Mouse (Mus musculus): Measurements from ENCODE around the gene Gtf2f2. TPM values are rescaled to one million over a fixed set of nuclear protein-coding genes. Genes with fewer than 3 reads are reported as not detected.

The Gtf2f2 gene
- polyA plus RNA-seq, 1 experiment: 30.2 TPM

GRCm38 (mm10) chr14:75900793-75901499, 109.7 kb downstream of the Gtf2f2 start:
- Histone ChIP-seq H3K79me2 (ENCODE audit: control insufficient read depth, insufficient read depth) (no peaks in the 10 kb centered on the region), H3K36me3 (ENCODE audit: control insufficient read depth, insufficient read depth) (peaks cover 18% of the 10 kb centered on the region), H3K79me3 (ENCODE audit: low read depth) (no peaks in the 10 kb centered on the region), H3ac (ENCODE audit: control insufficient read depth, insufficient read length, low read depth) (no peak overlapping the region), H3K4me3 (ENCODE audit: insufficient read depth, poor library complexity, severe bottlenecking) (no peak overlapping the region), H3K27me3 (ENCODE audit: control insufficient read depth, insufficient read depth, insufficient read length) (no peaks in the 10 kb centered on the region)
- TF ChIP-seq FOSL1 (IDR thresholded peaks at IDR 0.05; ENCODE audit: insufficient read depth, low read length, poor library complexity, severe bottlenecking) (no peak), MYOG (IDR thresholded peaks at IDR 0.05; ENCODE audit: control insufficient read depth, extremely low read depth, insufficient read length) (no peak), CEBPB (IDR thresholded peaks at IDR 0.05; ENCODE audit: low read depth) (no peak)

- TF ChIP-seq USF1 (IDR thresholded peaks at IDR 0.05; ENCODE audit: low read depth) (no peak), FOSL1 (IDR thresholded peaks at IDR 0.05; ENCODE audit: insufficient read depth, low read length, poor library complexity, severe bottlenecking) (no peak), MYOD1 (IDR thresholded peaks at IDR 0.05; ENCODE audit: control insufficient read depth, insufficient read length, low read depth) (no peak), CTCF (IDR thresholded peaks at IDR 0.05; ENCODE audit: control insufficient read depth, insufficient read depth, insufficient read length) (peak; percentile 50)
- Histone ChIP-seq H3K79me3 (ENCODE audit: low read depth) (no peaks in the 10 kb centered on the region), H3K4me3 (ENCODE audit: insufficient read depth, poor library complexity, severe bottlenecking) (no peak overlapping the region), H3K27me3 (ENCODE audit: control insufficient read depth, insufficient read depth, insufficient read length) (no peaks in the 10 kb centered on the region), H3K36me3 (ENCODE audit: control insufficient read depth, insufficient read depth) (peaks cover 20% of the 10 kb centered on the region), H3ac (ENCODE audit: control insufficient read depth, insufficient read length, low read depth) (no peak overlapping the region), H3K79me2 (ENCODE audit: control insufficient read depth, insufficient read depth) (no peaks in the 10 kb centered on the region)
Measured at GRCm38 (mm10) chr14:75899566-75899965, 111.1 kb downstream of the Gtf2f2 start.

GRCm38 (mm10) chr14:75892118-75892517, 118.5 kb downstream of the Gtf2f2 start:
- Histone ChIP-seq H3K79me2 (ENCODE audit: control insufficient read depth, insufficient read depth) (no peaks in the 10 kb centered on the region), H3ac (ENCODE audit: control insufficient read depth, insufficient read length, low read depth) (no peak overlapping the region), H3K79me3 (ENCODE audit: low read depth) (no peaks in the 10 kb centered on the region), H3K4me3 (ENCODE audit: insufficient read depth, poor library complexity, severe bottlenecking) (no peak overlapping the region), H3K36me3 (ENCODE audit: control insufficient read depth, insufficient read depth) (peaks cover 18% of the 10 kb centered on the region), H3K27me3 (ENCODE audit: control insufficient read depth, insufficient read depth, insufficient read length) (no peaks in the 10 kb centered on the region)
- TF ChIP-seq USF1 (IDR thresholded peaks at IDR 0.05; ENCODE audit: low read depth) (no peak), MYOD1 (IDR thresholded peaks at IDR 0.05; ENCODE audit: control insufficient read depth, insufficient read length, low read depth) (no peak), FOSL1 (IDR thresholded peaks at IDR 0.05; ENCODE audit: insufficient read depth, low read length, poor library complexity, severe bottlenecking) (no peak), MAX (IDR thresholded peaks at IDR 0.05) (no peak), CEBPB (IDR thresholded peaks at IDR 0.05; ENCODE audit: low read depth) (no peak), MYOG (IDR thresholded peaks at IDR 0.05; ENCODE audit: control insufficient read depth, extremely low read depth, insufficient read length) (no peak), CTCF (IDR thresholded peaks at IDR 0.05; ENCODE audit: control insufficient read depth, insufficient read depth, insufficient read length) (no peak)

- no peaks in the 10 kb centered on the region for H3K79me3 ChIP-seq (ENCODE audit: low read depth)
- H3K79me2 ChIP-seq (ENCODE audit: control insufficient read depth, insufficient read depth): no peaks in the 10 kb centered on the region
- no peak overlapping the region for H3K4me3 ChIP-seq (ENCODE audit: insufficient read depth, poor library complexity, severe bottlenecking)
- no peaks in the 10 kb centered on the region for H3K36me3 ChIP-seq (ENCODE audit: control insufficient read depth, insufficient read depth)
- H3ac ChIP-seq (ENCODE audit: control insufficient read depth, insufficient read length, low read depth): no peak overlapping the region
- H3K27me3 ChIP-seq (ENCODE audit: control insufficient read depth, insufficient read depth, insufficient read length): no peaks in the 10 kb centered on the region
- no peak for TF ChIP-seq MAX (IDR thresholded peaks at IDR 0.05)
- TF ChIP-seq USF1 (IDR thresholded peaks at IDR 0.05; ENCODE audit: low read depth): no peak
- no peak for TF ChIP-seq MYOG (IDR thresholded peaks at IDR 0.05; ENCODE audit: control insufficient read depth, extremely low read depth, insufficient read length)
- no peak for TF ChIP-seq FOSL1 (IDR thresholded peaks at IDR 0.05; ENCODE audit: insufficient read depth, low read length, poor library complexity, severe bottlenecking)
- TF ChIP-seq CTCF (IDR thresholded peaks at IDR 0.05; ENCODE audit: control insufficient read depth, insufficient read depth, insufficient read length): no peak
- TF ChIP-seq MYOD1 (IDR thresholded peaks at IDR 0.05; ENCODE audit: control insufficient read depth, insufficient read length, low read depth): no peak
- TF ChIP-seq CEBPB (IDR thresholded peaks at IDR 0.05; ENCODE audit: low read depth): no peak
Measured at GRCm38 (mm10) chr14:75883873-75884272, 126.8 kb downstream of the Gtf2f2 start.

- H3K79me3 ChIP-seq (ENCODE audit: low read depth): no peaks in the 10 kb centered on the region
- H3K27me3 ChIP-seq (ENCODE audit: control insufficient read depth, insufficient read depth, insufficient read length): no peaks in the 10 kb centered on the region
- H3K79me2 ChIP-seq (ENCODE audit: control insufficient read depth, insufficient read depth): no peaks in the 10 kb centered on the region
- TF ChIP-seq CTCF (IDR thresholded peaks at IDR 0.05; ENCODE audit: control insufficient read depth, insufficient read depth, insufficient read length) (no peak), MAX (IDR thresholded peaks at IDR 0.05) (no peak), MYOD1 (IDR thresholded peaks at IDR 0.05; ENCODE audit: control insufficient read depth, insufficient read length, low read depth) (no peak), MYOG (IDR thresholded peaks at IDR 0.05; ENCODE audit: control insufficient read depth, extremely low read depth, insufficient read length) (no peak), FOSL1 (IDR thresholded peaks at IDR 0.05; ENCODE audit: insufficient read depth, low read length, poor library complexity, severe bottlenecking) (no peak), USF1 (IDR thresholded peaks at IDR 0.05; ENCODE audit: low read depth) (no peak), CEBPB (IDR thresholded peaks at IDR 0.05; ENCODE audit: low read depth) (no peak)
- no peak overlapping the region for H3K4me3 ChIP-seq (ENCODE audit: insufficient read depth, poor library complexity, severe bottlenecking)
- no peaks in the 10 kb centered on the region for H3K36me3 ChIP-seq (ENCODE audit: control insufficient read depth, insufficient read depth)
- no peak overlapping the region for H3ac ChIP-seq (ENCODE audit: control insufficient read depth, insufficient read length, low read depth)
Measured at GRCm38 (mm10) chr14:75883330-75883729, 127.3 kb downstream of the Gtf2f2 start.

- H3K36me3 ChIP-seq (ENCODE audit: control insufficient read depth, insufficient read depth): no peaks in the 10 kb centered on the region
- H3K27me3 ChIP-seq (ENCODE audit: control insufficient read depth, insufficient read depth, insufficient read length): no peaks in the 10 kb centered on the region
- no peak overlapping the region for H3K4me3 ChIP-seq (ENCODE audit: insufficient read depth, poor library complexity, severe bottlenecking)
- H3K79me2 ChIP-seq (ENCODE audit: control insufficient read depth, insufficient read depth): no peaks in the 10 kb centered on the region
- no peak overlapping the region for H3ac ChIP-seq (ENCODE audit: control insufficient read depth, insufficient read length, low read depth)
- TF ChIP-seq USF1 (IDR thresholded peaks at IDR 0.05; ENCODE audit: low read depth) (no peak), CEBPB (IDR thresholded peaks at IDR 0.05; ENCODE audit: low read depth) (no peak), MYOD1 (IDR thresholded peaks at IDR 0.05; ENCODE audit: control insufficient read depth, insufficient read length, low read depth) (no peak), FOSL1 (IDR thresholded peaks at IDR 0.05; ENCODE audit: insufficient read depth, low read length, poor library complexity, severe bottlenecking) (no peak), MAX (IDR thresholded peaks at IDR 0.05) (no peak), MYOG (IDR thresholded peaks at IDR 0.05; ENCODE audit: control insufficient read depth, extremely low read depth, insufficient read length) (no peak), CTCF (IDR thresholded peaks at IDR 0.05; ENCODE audit: control insufficient read depth, insufficient read depth, insufficient read length) (no peak)
- no peaks in the 10 kb centered on the region for H3K79me3 ChIP-seq (ENCODE audit: low read depth)
Measured at GRCm38 (mm10) chr14:75881856-75882255, 128.8 kb downstream of the Gtf2f2 start.
